Mouse (Mus musculus) layer of hippocampus, adult 11-12 months (tissue): Measurements from ENCODE around the gene 2010109A12Rik.

Experiments used
- DNase-seq: peaks from one replicate; pipeline ENCODE4 v3.0.0; 2022; ENCODE audit warnings: low spot score

Gene 2010109A12Rik

GRCm38 (mm10) chr5:93231721-93232120 lies 25.4 kb downstream of the 2010109A12Rik start:
- DNase-seq = no peak

- DNase-seq = no peak
Observed at GRCm38 (mm10) chr5:93232838-93233237, 26.5 kb downstream of the 2010109A12Rik start.

GRCm38 (mm10) chr5:93234130-93234529 lies 27.8 kb downstream of the 2010109A12Rik start:
- DNase-seq = no peak

- no peak for DNase-seq
Observed at GRCm38 (mm10) chr5:93234605-93235004, 28.3 kb downstream of the 2010109A12Rik start.

- DNase-seq = peak; percentile 75
Observed at GRCm38 (mm10) chr5:93235888-93236287, 29.6 kb downstream of the 2010109A12Rik start.

DNA sequence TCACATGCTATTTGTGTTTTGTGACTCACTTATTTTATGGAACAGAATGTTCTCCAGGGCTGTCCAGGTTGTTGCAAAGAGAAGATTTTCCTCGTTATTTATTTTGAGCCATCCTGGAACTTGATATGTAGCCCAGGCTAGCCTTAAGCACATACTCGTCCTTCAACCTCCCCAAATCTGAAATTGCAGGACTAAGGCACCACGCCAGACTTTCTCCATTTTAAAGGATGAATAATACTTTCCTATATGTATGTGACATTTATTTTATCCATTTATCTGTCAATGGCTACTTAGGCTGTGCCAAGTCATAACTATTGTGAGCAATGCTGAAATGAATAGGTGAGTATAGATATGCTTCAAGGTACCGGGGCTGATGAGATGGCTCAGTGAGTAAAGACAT lies 30.2 kb downstream of the 2010109A12Rik start:
- no peak for DNase-seq

DNA sequence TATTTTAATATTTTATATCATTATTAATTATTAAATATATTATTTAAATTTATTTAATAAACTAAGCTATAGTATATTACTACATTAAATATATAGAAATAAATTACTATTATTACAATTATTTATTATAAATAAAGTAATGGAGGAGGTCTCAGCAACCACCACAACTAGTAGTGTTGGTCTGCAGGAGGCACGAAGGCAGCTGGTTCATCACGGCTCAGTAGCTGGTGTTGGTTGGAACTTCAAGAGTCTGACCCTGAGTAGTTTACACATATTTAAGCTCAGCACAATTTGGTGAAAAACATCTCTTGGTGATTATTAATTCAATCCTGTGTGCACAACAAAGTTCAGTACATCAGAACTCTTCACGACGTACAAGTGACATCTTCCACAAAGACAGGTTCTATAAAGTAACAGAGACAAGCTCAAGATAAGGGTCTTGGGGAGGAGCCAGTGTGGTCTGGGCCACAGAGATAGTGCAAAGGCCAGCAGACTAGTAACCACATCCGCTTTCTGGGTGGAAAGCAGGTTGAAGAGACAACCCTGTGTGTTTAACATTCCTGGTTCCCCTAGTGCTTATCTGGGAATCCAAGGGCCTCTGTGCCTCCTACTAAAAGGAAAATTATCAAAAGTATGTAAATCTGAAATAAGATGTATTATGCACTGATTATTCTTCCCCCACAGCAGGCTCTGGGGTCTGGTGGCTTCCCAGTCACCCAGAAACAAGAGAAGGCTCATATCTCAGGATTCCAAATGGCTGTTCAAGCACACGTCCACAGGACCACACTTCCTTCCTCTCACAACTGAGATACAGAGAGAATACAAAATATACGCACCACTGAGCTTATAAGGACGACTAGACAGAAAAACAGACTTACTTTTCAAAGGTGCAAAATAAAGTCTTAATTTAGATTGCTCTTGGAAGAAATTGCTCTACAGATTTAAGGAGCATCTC lies 33.5 kb downstream of the 2010109A12Rik start:
- DNase-seq = no peak

DNA sequence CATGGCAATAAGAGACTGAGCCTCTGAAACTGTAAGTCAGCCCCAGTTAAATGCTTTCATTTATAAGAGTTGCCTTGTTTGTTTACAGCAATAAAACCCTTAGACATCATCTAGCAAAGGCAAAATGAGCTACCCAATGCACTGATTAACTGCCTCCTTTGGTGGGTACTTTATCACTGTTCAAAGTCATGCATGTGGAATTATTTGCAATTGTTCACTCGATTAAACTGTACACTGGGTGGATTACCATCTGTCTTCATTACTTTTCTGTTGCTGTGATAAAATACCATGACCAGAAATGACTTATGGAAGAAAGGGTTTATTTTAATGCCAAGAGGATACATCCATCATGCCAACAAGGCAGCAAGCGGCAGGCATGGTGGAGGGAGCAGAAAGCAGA lies 39.0 kb downstream of the 2010109A12Rik start:
- DNase-seq = no peak

DNA sequence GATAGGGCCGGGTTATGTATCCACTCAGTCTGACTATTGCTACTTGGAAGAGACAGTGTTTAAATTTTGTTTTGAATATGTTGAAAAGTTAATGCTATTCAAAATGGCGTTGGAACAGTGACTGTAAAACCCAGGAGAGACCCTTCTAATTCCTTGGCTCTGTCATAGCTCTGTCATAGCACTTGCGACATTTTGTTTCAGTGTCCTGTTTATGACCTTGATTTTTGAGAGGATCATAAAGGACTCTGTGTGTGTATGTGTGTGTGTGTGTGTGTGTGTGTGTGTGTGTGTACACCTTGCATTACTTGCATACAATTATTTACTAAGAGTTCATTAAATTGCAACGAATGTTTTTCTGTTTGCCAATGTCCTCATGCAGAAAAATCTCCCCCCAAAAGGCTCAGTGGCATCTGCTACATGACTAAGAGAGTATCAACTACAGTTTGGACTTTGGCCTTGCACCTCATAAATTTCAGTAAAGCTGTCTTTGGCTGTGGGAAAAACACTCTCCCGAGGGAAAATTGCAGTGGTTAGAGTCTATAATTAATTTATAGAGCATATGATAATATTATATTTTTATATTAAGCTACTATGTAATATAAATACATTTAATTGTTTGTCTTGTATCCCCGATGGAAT lies 43.7 kb downstream of the 2010109A12Rik start:
- DNase-seq = no peak

DNA sequence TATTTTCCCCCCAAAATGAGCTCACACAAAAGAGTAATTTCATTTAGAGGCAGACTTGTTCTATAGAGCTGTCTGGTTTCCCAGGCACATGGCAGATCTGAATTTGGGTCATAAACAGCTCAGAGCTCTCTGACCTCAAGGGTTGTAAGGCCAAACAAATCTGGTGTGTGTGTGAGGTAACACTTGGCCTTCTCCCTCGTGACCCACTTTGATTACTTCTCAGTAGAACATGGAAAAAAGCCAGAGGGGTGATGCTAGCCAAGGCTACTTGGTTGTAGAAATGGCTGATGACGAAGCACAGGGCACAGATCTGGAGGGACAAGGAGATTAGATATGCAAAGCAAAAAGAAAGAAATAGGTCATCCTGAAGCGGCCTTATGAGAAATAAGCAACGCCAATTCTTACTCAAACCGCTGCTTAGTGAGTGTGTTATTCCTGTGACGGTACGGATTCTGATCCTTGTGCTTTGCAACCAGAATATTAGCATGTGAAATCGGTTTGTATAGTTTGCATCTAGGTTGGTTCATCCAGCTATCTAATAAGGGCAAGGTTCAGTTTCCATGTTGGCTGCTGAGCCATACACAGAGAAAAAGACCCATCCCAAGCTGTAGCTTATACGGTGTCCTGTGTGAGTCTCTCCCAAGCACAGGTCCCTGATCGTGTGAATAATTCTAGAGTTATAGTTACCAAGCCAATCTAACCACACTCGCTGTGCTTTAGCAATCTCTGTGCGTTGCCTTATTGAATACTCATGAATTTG lies 44.9 kb downstream of the 2010109A12Rik start:
- no peak for DNase-seq

GRCm38 (mm10) chr5:93255759-93256265 lies 49.5 kb downstream of the 2010109A12Rik start:
- no peak for DNase-seq

GRCm38 (mm10) chr5:93256820-93257405 lies 50.6 kb downstream of the 2010109A12Rik start:
- no peak for DNase-seq

DNA sequence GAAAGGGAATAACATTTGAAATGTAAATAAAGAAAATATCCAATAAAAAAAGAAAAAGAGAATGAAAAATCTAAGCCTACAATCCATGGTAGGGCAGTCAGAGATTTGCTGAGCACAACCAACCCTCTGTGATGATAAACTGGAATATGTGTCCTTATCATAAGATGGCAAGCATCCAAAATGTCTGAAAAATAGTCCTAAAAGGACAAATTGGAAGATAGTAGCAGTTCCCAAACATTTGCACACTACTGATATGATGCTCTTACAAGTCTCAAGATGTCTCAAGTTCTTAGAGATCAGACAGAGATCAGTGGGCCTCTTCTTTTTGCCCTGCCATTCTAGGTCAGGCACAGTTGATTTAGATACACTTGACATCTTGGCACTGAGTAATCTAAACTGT lies 53.0 kb downstream of the 2010109A12Rik start:
- DNase-seq = no peak

- DNase-seq = no peak
Observed at GRCm38 (mm10) chr5:93260983-93261382, 54.7 kb downstream of the 2010109A12Rik start.

DNA sequence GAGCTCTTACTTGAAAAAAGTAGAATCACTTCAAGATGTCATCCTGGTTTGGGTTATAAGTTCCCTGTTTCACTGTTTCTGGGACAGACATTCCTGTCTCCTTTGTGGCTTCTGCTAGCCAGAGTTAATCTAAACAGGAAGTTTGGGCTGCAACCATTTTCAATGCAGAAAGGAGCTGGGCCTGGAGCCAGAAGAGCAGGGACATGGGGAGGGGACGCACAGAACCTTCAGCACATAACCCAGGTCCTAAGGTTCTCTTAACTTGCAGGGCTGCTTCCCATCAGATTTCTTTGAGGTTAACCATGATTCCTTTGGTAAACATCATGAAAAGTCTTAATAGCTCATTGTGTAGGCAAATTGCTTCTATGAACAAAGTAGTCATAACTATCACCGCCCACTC lies 56.4 kb downstream of the 2010109A12Rik start:
- peak; percentile 26 for DNase-seq
